Mouse (Mus musculus): ENCODE measurements around the gene Fkbp14.
A peak's percentile ranks its signal among the peaks of the same experiment; 100 is the strongest.

Gene Fkbp14

GRCm38 (mm10) chr6:54588212-54588611, 8.9 kb downstream of the Fkbp14 start:
- no peak for DNase-seq (ENCODE audit: low spot score)

GRCm38 (mm10) chr6:54587683-54588082, 9.4 kb downstream of the Fkbp14 start:
- no peak for DNase-seq (ENCODE audit: low spot score)

- no peak for DNase-seq (ENCODE audit: low spot score)
Measured at GRCm38 (mm10) chr6:54586911-54587310, 10.2 kb downstream of the Fkbp14 start.

- DNase-seq (ENCODE audit: low spot score) = peak; percentile 38
Measured at GRCm38 (mm10) chr6:54586175-54586574, 10.9 kb downstream of the Fkbp14 start.

GRCm38 (mm10) chr6:54573218-54573955, 23.7 kb downstream of the Fkbp14 start:
- DNase-seq (ENCODE audit: low spot score) = no peak

GRCm38 (mm10) chr6:54569776-54570175, 27.3 kb downstream of the Fkbp14 start:
- DNase-seq (ENCODE audit: low spot score) = no peak

- peak; percentile 32 for DNase-seq (ENCODE audit: low spot score)
Measured at GRCm38 (mm10) chr6:54566546-54566919, 30.6 kb downstream of the Fkbp14 start.

- DNase-seq (ENCODE audit: low spot score) = peak; percentile 62
Measured at GRCm38 (mm10) chr6:54565665-54566545, 31.2 kb downstream of the Fkbp14 start, which contains the start of gene Scrn1. TSS of gene Scrn1 (minus strand) at chr6:54566489.

- no peak for DNase-seq (ENCODE audit: low spot score)
Measured at GRCm38 (mm10) chr6:54565012-54565411, 32.1 kb downstream of the Fkbp14 start.

- no peak for DNase-seq (ENCODE audit: low spot score)
Measured at GRCm38 (mm10) chr6:54564506-54564991, 32.6 kb downstream of the Fkbp14 start.

- DNase-seq (ENCODE audit: low spot score) = no peak
Measured at GRCm38 (mm10) chr6:54563561-54563960, 33.5 kb downstream of the Fkbp14 start.

- DNase-seq (ENCODE audit: low spot score) = no peak
Measured at GRCm38 (mm10) chr6:54562018-54562809, 34.9 kb downstream of the Fkbp14 start.

- no peak for DNase-seq (ENCODE audit: low spot score)
Measured at GRCm38 (mm10) chr6:54558466-54558865, 38.6 kb downstream of the Fkbp14 start.

- no peak for DNase-seq (ENCODE audit: low spot score)
Measured at GRCm38 (mm10) chr6:54557671-54558070, 39.4 kb downstream of the Fkbp14 start.

GRCm38 (mm10) chr6:54555816-54556215, 41.3 kb downstream of the Fkbp14 start:
- DNase-seq (ENCODE audit: low spot score) = no peak

- no peak for DNase-seq (ENCODE audit: low spot score)
Measured at GRCm38 (mm10) chr6:54554341-54555110, 42.6 kb downstream of the Fkbp14 start.

- no peak for DNase-seq (ENCODE audit: low spot score)
Measured at GRCm38 (mm10) chr6:54553632-54554031, 43.5 kb downstream of the Fkbp14 start.

GRCm38 (mm10) chr6:54552721-54553413, 44.2 kb downstream of the Fkbp14 start:
- no peak for DNase-seq (ENCODE audit: low spot score)

GRCm38 (mm10) chr6:54550801-54551323, 46.2 kb downstream of the Fkbp14 start:
- no peak for DNase-seq (ENCODE audit: low spot score)

GRCm38 (mm10) chr6:54549311-54549710, 47.8 kb downstream of the Fkbp14 start:
- no peak for DNase-seq (ENCODE audit: low spot score)

Measured in MN1 (cell line).